Mouse (Mus musculus): ENCODE data around the gene Plekhh3. TPM values are rescaled to one million over a fixed set of nuclear protein-coding genes. Genes with fewer than 3 reads are reported as not detected.

The Plekhh3 gene
- total RNA-seq (2014; fragmentation: Nextera tagmentation) (0.49 and 2.6 TPM in 2 replicates), total RNA-seq (2017) (1.5 and 1.9 TPM in 2 replicates), polyA plus RNA-seq (2012) (3.8 and 4.8 TPM in 2 replicates)

GRCm38 (mm10) chr11:101170811-101171610, at the start of gene Plekhh3:
Plekhh3 (minus strand) TSS chr11:101171351.
- Histone ChIP-seq H3K9me3 (replicated peaks) (0 out of 2 replicates have a peak, but pooled peaks cover 2% of the 10 kb centered on the region), H3K36me3 (replicated peaks) (peaks cover 9% of the 10 kb centered on the region), H3K27me3 (ENCODE audit: insufficient read depth, low read length) (peaks cover 76% of the 10 kb centered on the region), H3K4me1 (ENCODE audit: insufficient read depth, low read depth, low read length) (peaks cover 47% of the 10 kb centered on the region), H3K4me3 (ENCODE audit: low read depth, low read length) (peak within 1 kb of the TSS; percentile 77)
- ATAC-seq (ENCODE audit: extremely low read depth, insufficient number of reproducible peaks, low FRiP score, poor library complexity, severe bottlenecking) (peak; percentile 100), DNase-seq (ENCODE audit: low spot score) (peak; percentile 100)
- TF ChIP-seq GATA2 (IDR thresholded peaks at IDR 0.05; ENCODE audit: borderline replicate concordance, low read depth, low read length) (no peak), TAL1 (conservative IDR thresholded peaks at IDR 0.05; ENCODE audit: low read depth, low read length) (no peak), CTCF (IDR thresholded peaks at IDR 0.05; ENCODE audit: low read depth, low read length) (no peak), POLR2AphosphoS5 (IDR thresholded peaks at IDR 0.05; ENCODE audit: insufficient replicate concordance, low read depth, low read length) (no peak), GATA1 (IDR thresholded peaks at IDR 0.05; ENCODE audit: borderline replicate concordance, low read length) (no peak)

GRCm38 (mm10) chr11:101220853-101221252, 49.7 kb upstream of the Plekhh3 start:
- DNase-seq (ENCODE audit: low spot score), result no peak
- no peak for ATAC-seq (ENCODE audit: extremely low read depth, insufficient number of reproducible peaks, low FRiP score, poor library complexity, severe bottlenecking)
- Histone ChIP-seq H3K27me3 (ENCODE audit: insufficient read depth, low read length) (no peaks in the 10 kb centered on the region), H3K4me1 (ENCODE audit: insufficient read depth, low read depth, low read length) (peaks cover 30% of the 10 kb centered on the region), H3K4me3 (ENCODE audit: low read depth, low read length) (no peak overlapping the region), H3K36me3 (replicated peaks) (peaks cover 26% of the 10 kb centered on the region), H3K9me3 (replicated peaks) (no peaks in the 10 kb centered on the region)
- TF ChIP-seq POLR2AphosphoS5 (IDR thresholded peaks at IDR 0.05; ENCODE audit: insufficient replicate concordance, low read depth, low read length) (no peak), GATA2 (IDR thresholded peaks at IDR 0.05; ENCODE audit: borderline replicate concordance, low read depth, low read length) (no peak)

- Histone ChIP-seq H3K36me3 (replicated peaks) (peaks cover 45% of the 10 kb centered on the region), H3K4me1 (ENCODE audit: insufficient read depth, low read depth, low read length) (peaks cover 18% of the 10 kb centered on the region), H3K27me3 (ENCODE audit: insufficient read depth, low read length) (no peaks in the 10 kb centered on the region), H3K9me3 (replicated peaks) (no peaks in the 10 kb centered on the region), H3K4me3 (ENCODE audit: low read depth, low read length) (no peak overlapping the region)
- TF ChIP-seq TAL1 (conservative IDR thresholded peaks at IDR 0.05; ENCODE audit: low read depth, low read length) (no peak), CTCF (IDR thresholded peaks at IDR 0.05; ENCODE audit: low read depth, low read length) (no peak), GATA1 (IDR thresholded peaks at IDR 0.05; ENCODE audit: borderline replicate concordance, low read length) (no peak), GATA2 (IDR thresholded peaks at IDR 0.05; ENCODE audit: borderline replicate concordance, low read depth, low read length) (no peak), POLR2AphosphoS5 (IDR thresholded peaks at IDR 0.05; ENCODE audit: insufficient replicate concordance, low read depth, low read length) (no peak)
- no peak for ATAC-seq (ENCODE audit: extremely low read depth, insufficient number of reproducible peaks, low FRiP score, poor library complexity, severe bottlenecking)
- DNase-seq (ENCODE audit: low spot score), result no peak
Measured at GRCm38 (mm10) chr11:101218436-101219055, 47.4 kb upstream of the Plekhh3 start.

GRCm38 (mm10) chr11:101216936-101217335, 45.8 kb upstream of the Plekhh3 start:
- Histone ChIP-seq H3K36me3 (replicated peaks) (peaks cover 56% of the 10 kb centered on the region), H3K4me3 (ENCODE audit: low read depth, low read length) (no peak overlapping the region), H3K9me3 (replicated peaks) (no peaks in the 10 kb centered on the region), H3K27me3 (ENCODE audit: insufficient read depth, low read length) (no peaks in the 10 kb centered on the region), H3K4me1 (ENCODE audit: insufficient read depth, low read depth, low read length) (peaks cover 17% of the 10 kb centered on the region)
- TF ChIP-seq POLR2AphosphoS5 (IDR thresholded peaks at IDR 0.05; ENCODE audit: insufficient replicate concordance, low read depth, low read length), result no peak
- TF ChIP-seq CTCF (IDR thresholded peaks at IDR 0.05; ENCODE audit: low read depth, low read length), result no peak
- no peak for TF ChIP-seq GATA2 (IDR thresholded peaks at IDR 0.05; ENCODE audit: borderline replicate concordance, low read depth, low read length)
- TF ChIP-seq GATA1 (IDR thresholded peaks at IDR 0.05; ENCODE audit: borderline replicate concordance, low read length), result no peak
- TF ChIP-seq TAL1 (conservative IDR thresholded peaks at IDR 0.05; ENCODE audit: low read depth, low read length), result no peak
- DNase-seq (ENCODE audit: low spot score) (no peak), ATAC-seq (ENCODE audit: extremely low read depth, insufficient number of reproducible peaks, low FRiP score, poor library complexity, severe bottlenecking) (no peak)

GRCm38 (mm10) chr11:101211970-101212369, 40.8 kb upstream of the Plekhh3 start:
- Histone ChIP-seq H3K9me3 (replicated peaks) (no peaks in the 10 kb centered on the region), H3K27me3 (ENCODE audit: insufficient read depth, low read length) (no peaks in the 10 kb centered on the region), H3K4me3 (ENCODE audit: low read depth, low read length) (no peak overlapping the region), H3K4me1 (ENCODE audit: insufficient read depth, low read depth, low read length) (peaks cover 3% of the 10 kb centered on the region; the same call in 1 of the 2 replicates), H3K36me3 (replicated peaks) (peaks cover 72% of the 10 kb centered on the region)
- TF ChIP-seq POLR2AphosphoS5 (IDR thresholded peaks at IDR 0.05; ENCODE audit: insufficient replicate concordance, low read depth, low read length) (no peak), GATA2 (IDR thresholded peaks at IDR 0.05; ENCODE audit: borderline replicate concordance, low read depth, low read length) (no peak), CTCF (IDR thresholded peaks at IDR 0.05; ENCODE audit: low read depth, low read length) (peak; percentile 33; the same call in 1 of the 2 replicates)
- peak; percentile 50 for DNase-seq (ENCODE audit: low spot score)
- ATAC-seq (ENCODE audit: extremely low read depth, insufficient number of reproducible peaks, low FRiP score, poor library complexity, severe bottlenecking), result no peak

GRCm38 (mm10) chr11:101200986-101201385, 29.8 kb upstream of the Plekhh3 start:
- no peak for ATAC-seq (ENCODE audit: extremely low read depth, insufficient number of reproducible peaks, low FRiP score, poor library complexity, severe bottlenecking)

More at GRCm38 (mm10) chr11:101200986-101201385, 29.8 kb upstream of the Plekhh3 start:
- Histone ChIP-seq H3K4me3 (ENCODE audit: low read depth, low read length) (no peak overlapping the region), H3K4me1 (ENCODE audit: insufficient read depth, low read depth, low read length) (peaks cover 12% of the 10 kb centered on the region; the same call in 1 of the 2 replicates), H3K36me3 (replicated peaks) (peaks cover 88% of the 10 kb centered on the region), H3K9me3 (replicated peaks) (no peaks in the 10 kb centered on the region), H3K27me3 (ENCODE audit: insufficient read depth, low read length) (no peaks in the 10 kb centered on the region)
- TF ChIP-seq POLR2AphosphoS5 (IDR thresholded peaks at IDR 0.05; ENCODE audit: insufficient replicate concordance, low read depth, low read length) (no peak), CTCF (IDR thresholded peaks at IDR 0.05; ENCODE audit: low read depth, low read length) (peak; percentile 58)
- no peak for DNase-seq (ENCODE audit: low spot score)

Data from G1E (cell line).